Mouse (Mus musculus) spleen, adult 2 months (tissue): Measurements from ENCODE around the gene Ankdd1b. TPM values are rescaled to one million over a fixed set of nuclear protein-coding genes. Genes with fewer than 3 reads are reported as not detected.

Source experiments
- DNase-seq, 2 experiments: peaks; one replicate each; pipeline versions ENCODE4 v3.0.0 to v3.0.0-alpha.2; 2012 to 2021; ENCODE audit warnings: low spot score in 2 of 2, low read depth in 1 of 2
- H3K27ac ChIP-seq: fragments of 200-500 bp; 2 replicates; pipeline ENCODE4 v1.5.1; 2012; ENCODE audit warnings: low read length, inconsistent platforms; ENCODE audit not compliant: insufficient read depth
- H3K27me3 ChIP-seq: fragments of 200-500 bp; 2 replicates; pipeline ENCODE4 v1.6.1; 2012; ENCODE audit warnings: mild to moderate bottlenecking, moderate library complexity, low read length, inconsistent platforms; ENCODE audit not compliant: control insufficient read depth, insufficient read depth
- H3K36me3 ChIP-seq: fragments of 200-500 bp; 2 replicates; pipeline ENCODE4 v1.6.1; 2012; ENCODE audit warnings: mild to moderate bottlenecking, low read length, inconsistent platforms; ENCODE audit not compliant: control insufficient read depth, insufficient read depth
- H3K4me1 ChIP-seq: fragments of 200-500 bp; 2 replicates; pipeline ENCODE4 v1.6.1; 2011; ENCODE audit warnings: inconsistent platforms; ENCODE audit not compliant: control insufficient read depth, insufficient read depth, insufficient read length
- H3K4me3 ChIP-seq: fragments of 200-500 bp; 2 replicates; pipeline ENCODE4 v1.5.1; 2011; ENCODE audit warnings: mild to moderate bottlenecking, inconsistent platforms; ENCODE audit not compliant: insufficient read depth, insufficient read length; ENCODE audit errors: extremely low read depth
- CTCF ChIP-seq: fragments of 200-500 bp; IDR thresholded peaks from 2 replicates; pipeline ENCODE4 v1.5.1; 2011; ENCODE audit warnings: mild to moderate bottlenecking, inconsistent platforms; ENCODE audit not compliant: insufficient read depth, insufficient read length, insufficient replicate concordance; ENCODE audit errors: extremely low read depth
- POLR2A ChIP-seq: fragments of 200-500 bp; IDR thresholded peaks from 2 replicates; pipeline ENCODE4 v1.6.1; 2011; ENCODE audit warnings: low read depth, low read length, inconsistent platforms
- WGBS: fragments of 180-500 bp; shearing (Covaris S2); methylation state at CpG from one replicate; pipeline ENCODE4 v1.1.7; 2018; 5-methylcytosine and 5-hydroxymethylcytosine counted together
- polyA plus RNA-seq: library from polyadenylated mRNA; depleted of rRNA; stranded (reverse); fragments of >200 nt; gene quantifications from 2 replicates; pipeline ENCODE4 v1.2.3, GENCODE M21; 2012

Gene Ankdd1b
- polyA plus RNA-seq, 1 experiment = not detected

DNA sequence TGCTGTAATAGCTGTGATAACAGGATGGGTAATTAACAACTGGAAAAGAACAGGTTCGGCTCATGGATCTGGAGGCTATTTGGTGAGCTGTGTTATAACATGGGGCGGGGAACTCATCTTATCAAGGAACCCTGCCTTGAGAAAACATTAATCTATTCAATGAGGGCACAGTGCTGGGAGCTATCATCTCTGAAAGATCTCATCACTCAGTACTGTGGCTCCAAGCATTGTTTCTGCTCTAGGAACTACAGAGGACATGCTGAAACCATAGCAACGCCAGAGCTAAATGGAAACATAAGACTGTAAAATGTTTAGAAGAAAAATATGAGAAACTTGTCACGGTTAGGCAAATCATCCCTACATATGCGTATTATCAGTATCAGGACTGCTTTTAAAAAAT lies 13.0 kb downstream of the Ankdd1b start:
- 89% methylated on average over 5 of the region's 5 CpGs for WGBS
- TF ChIP-seq CTCF = no peak
- TF ChIP-seq POLR2A = no peak
- no peak overlapping the region for H3K4me3 ChIP-seq
- H3K4me1 ChIP-seq = no peaks in the 10 kb centered on the region
- no peaks in the 10 kb centered on the region for H3K27me3 ChIP-seq
- H3K36me3 ChIP-seq = no peaks in the 10 kb centered on the region
- DNase-seq = no peak
- H3K27ac ChIP-seq = no peak overlapping the region

DNA sequence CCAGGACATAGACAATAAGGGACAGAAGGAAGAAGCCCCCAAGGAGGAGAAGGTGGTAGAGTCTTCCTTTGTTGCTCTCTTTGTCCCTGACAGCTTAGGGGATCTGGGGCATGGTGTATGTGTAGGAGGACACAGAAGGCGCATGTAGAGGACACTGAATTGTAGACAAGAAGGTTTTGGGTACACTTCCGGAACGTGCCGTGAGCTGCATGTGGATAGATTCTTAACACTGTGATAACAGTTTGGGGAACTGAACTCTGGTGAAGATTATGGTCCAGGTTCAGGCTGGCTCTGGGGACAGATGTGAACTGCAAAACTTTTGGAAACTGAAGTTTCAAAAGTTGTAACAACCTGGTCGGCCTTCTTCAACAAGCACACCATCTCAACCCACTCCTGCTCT lies 13.4 kb downstream of the Ankdd1b start:
- Histone ChIP-seq H3K36me3 (no peaks in the 10 kb centered on the region), H3K27me3 (no peaks in the 10 kb centered on the region), H3K4me3 (no peak overlapping the region), H3K27ac (no peak overlapping the region), H3K4me1 (no peaks in the 10 kb centered on the region)
- WGBS = 93% methylated on average over 5 of the region's 5 CpGs
- DNase-seq = no peak
- TF ChIP-seq POLR2A (no peak), CTCF (no peak)

DNA sequence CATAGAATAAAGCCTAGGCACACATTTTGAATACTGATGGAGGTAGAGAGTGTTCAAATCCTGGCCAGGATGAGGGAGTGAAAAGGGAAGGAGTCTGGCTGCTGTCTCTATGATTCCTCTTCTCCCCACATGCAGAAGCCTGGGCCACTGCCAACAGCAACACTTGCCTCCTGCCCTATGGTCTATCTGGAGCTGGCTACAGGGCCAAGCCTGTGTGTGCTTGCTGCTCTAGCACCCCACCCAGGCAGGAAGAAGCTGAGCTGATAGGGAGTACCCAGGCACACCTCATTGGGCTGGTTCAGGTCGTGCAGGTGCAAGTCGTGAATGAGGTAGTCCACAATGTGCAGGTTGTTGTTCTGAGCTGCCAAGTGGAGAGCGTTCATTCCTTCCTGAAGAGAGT lies 16.7 kb downstream of the Ankdd1b start:
- no peak for DNase-seq
- H3K4me3 ChIP-seq = no peak overlapping the region
- no peaks in the 10 kb centered on the region for H3K4me1 ChIP-seq
- WGBS = 83% methylated on average over 3 of the region's 3 CpGs
- H3K27me3 ChIP-seq = no peaks in the 10 kb centered on the region
- H3K27ac ChIP-seq = no peak overlapping the region
- H3K36me3 ChIP-seq = no peaks in the 10 kb centered on the region
- TF ChIP-seq POLR2A (no peak), CTCF (no peak)

DNA sequence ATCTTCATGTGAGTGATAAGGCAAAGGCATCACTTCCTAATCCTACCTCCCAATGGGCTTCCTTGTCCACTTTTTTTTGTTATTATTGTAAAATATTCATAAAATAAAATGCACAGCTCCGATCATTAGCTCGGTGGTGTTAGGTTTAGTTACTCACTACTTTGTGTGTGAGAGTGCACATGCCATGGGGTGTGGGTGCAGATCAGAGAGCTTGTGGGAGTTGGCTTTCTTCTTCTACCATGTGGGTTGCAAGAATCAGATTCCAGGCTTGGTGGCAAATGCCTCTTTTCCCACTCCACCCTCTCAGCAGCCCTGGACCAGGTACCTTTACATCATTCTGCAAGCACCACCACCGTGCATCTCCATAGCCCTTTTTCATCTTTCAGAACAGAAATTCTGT lies 18.4 kb downstream of the Ankdd1b start:
- DNase-seq = no peak
- 94% methylated on average over 3 of the region's 3 CpGs for WGBS
- TF ChIP-seq POLR2A = no peak
- TF ChIP-seq CTCF = no peak

DNA sequence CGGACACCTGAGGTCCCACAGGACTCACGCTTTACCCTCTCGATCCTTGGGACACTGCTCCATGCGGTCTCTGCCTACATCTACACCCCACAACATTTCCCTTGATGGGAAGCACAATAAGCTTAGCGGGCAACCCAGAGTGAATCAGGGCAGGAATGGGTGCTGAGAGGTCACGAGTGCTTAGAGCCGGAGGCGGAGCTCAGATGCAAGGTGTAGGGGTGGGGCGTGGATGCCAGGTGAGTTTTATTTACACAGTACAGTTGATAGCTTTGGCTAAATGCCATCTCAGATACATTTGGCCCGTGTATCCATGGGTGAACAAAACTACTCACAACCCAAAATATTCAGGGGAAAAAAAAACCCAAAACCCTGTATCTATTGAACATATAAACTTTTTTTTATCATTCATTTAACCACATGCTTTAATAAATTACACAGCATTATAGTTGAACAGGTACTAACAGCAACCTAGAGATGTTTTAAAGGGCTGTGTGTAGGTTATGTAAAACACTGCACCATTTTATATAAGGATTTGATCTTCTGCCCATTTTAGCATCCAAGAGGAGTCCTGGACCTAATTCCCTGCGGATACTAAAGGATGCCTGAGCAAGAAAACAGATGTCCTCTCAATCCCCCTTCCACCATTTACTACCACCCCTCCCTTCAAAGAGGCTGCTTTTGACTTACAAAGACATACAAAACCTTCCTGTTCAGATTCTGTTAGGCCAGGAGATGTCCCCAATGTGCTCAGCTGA lies 19.4 kb downstream of the Ankdd1b start:
- no peaks in the 10 kb centered on the region for H3K27me3 ChIP-seq
- no peak overlapping the region for H3K27ac ChIP-seq
- 93% methylated on average over 11 of the region's 11 CpGs for WGBS
- H3K36me3 ChIP-seq = no peaks in the 10 kb centered on the region
- H3K4me3 ChIP-seq = no peak overlapping the region
- TF ChIP-seq POLR2A (no peak), CTCF (no peak)
- no peaks in the 10 kb centered on the region for H3K4me1 ChIP-seq
- DNase-seq = no peak

More for the DNA sequence above, 18.4 kb downstream of the Ankdd1b start:
- Histone ChIP-seq H3K27ac (no peak overlapping the region), H3K4me1 (no peaks in the 10 kb centered on the region), H3K4me3 (no peak overlapping the region), H3K36me3 (no peaks in the 10 kb centered on the region), H3K27me3 (no peaks in the 10 kb centered on the region)

DNA sequence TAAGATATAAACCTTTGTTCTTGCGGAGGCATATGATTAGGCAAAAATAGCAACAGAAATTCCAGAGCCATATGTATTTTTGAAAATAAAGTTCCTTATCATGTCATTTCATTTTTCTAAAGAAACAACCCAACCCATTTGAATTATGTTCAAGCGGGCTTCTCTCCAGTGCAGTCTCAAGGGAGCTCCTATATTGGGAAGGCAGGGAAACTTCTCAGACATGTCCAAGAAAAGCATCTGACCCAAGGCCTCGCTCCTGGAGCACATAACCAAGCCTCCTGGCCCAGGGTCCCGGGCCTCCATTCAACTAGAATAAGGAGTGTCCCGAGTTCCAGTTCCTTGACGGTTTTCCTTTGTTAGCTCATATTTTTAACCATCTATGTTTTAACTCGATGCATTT lies 20.1 kb downstream of the Ankdd1b start:
- no peak for DNase-seq
- WGBS = 92% methylated on average over 7 of the region's 7 CpGs
- H3K4me1 ChIP-seq = no peaks in the 10 kb centered on the region
- TF ChIP-seq POLR2A = no peak
- TF ChIP-seq CTCF = no peak
- no peak overlapping the region for H3K27ac ChIP-seq
- H3K36me3 ChIP-seq = no peaks in the 10 kb centered on the region
- no peaks in the 10 kb centered on the region for H3K27me3 ChIP-seq
- H3K4me3 ChIP-seq = no peak overlapping the region

DNA sequence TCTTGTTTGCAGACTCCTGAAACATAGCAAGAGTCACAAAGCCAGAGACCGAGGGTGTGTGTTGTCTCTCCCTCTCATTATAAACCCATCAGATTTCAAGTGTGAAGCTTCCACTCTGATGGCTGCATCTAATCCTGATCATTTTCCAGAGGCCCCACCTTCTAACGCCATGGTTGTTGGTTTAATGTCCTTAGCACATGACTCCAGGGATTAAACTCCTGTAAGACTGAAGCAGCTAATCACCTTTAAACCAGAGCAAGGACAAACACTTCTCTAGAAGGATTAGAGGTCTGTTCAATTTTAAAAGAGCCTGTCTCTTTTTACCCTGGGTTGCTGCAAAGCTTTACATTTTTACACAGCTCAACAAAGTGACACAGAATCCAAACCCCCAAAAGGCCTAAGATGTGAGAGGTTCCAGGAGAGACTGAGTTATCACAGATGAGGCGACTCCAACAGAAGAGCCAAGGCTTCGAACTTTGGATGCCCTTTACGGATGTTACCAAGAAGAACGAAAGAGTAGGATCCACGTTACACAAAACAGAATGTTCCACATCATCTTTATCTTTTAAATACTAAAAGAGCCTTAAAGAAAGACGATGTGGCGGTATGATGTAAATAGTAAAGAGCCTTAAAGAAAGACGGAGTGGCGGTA lies 20.7 kb downstream of the Ankdd1b start:
- WGBS = 92% methylated on average over 11 of the region's 11 CpGs
- Histone ChIP-seq H3K4me3 (no peak overlapping the region), H3K36me3 (no peaks in the 10 kb centered on the region), H3K4me1 (no peaks in the 10 kb centered on the region), H3K27ac (no peak overlapping the region), H3K27me3 (no peaks in the 10 kb centered on the region)
- DNase-seq = no peak
- no peak for TF ChIP-seq POLR2A
